Mouse (Mus musculus) cortical plate, adult 2 months (tissue): ENCODE measurements around the gene Vmn1r157.
"Not testable (repeated sequence)": the region's sequence is repeated elsewhere in the genome, so short reads cannot be mapped to it uniquely, and the experiment has no call there.

ENCODE experiments used
- CTCF ChIP-seq: fragments of 200-500 bp; IDR thresholded peaks from 2 replicates; pipeline ENCODE4 v1.5.1; 2011; ENCODE audit warnings: mild to moderate bottlenecking, control low read depth, low read length; ENCODE audit not compliant: insufficient read depth; ENCODE audit errors: extremely low read depth
- POLR2A ChIP-seq: fragments of 200-500 bp; IDR thresholded peaks from 2 replicates; pipeline ENCODE4 v1.6.1; 2011; ENCODE audit warnings: mild to moderate bottlenecking, low read length, control low read depth; ENCODE audit not compliant: insufficient read depth; ENCODE audit errors: extremely low read depth

- not testable (repeated sequence) for TF ChIP-seq CTCF, POLR2A
Measured at GRCm38 (mm10) chr7:22761397-22761796, at the start of gene Vmn1r157.
